Mouse (Mus musculus): Measurements from ENCODE around the gene Dennd2a. TPM values are rescaled to one million over a fixed set of nuclear protein-coding genes. Genes with fewer than 3 reads are reported as not detected.

Dennd2a gene
- polyA plus RNA-seq, 1 experiment from 2014 or later: 17.4 TPM

- Histone ChIP-seq H3K4me1 (no peaks in the 10 kb centered on the region), H3K36me3 (peaks cover 82% of the 10 kb centered on the region), H3K9me3 (no peaks in the 10 kb centered on the region), H3K27ac (replicated peaks) (no peak overlapping the region), H3K27me3 (replicated peaks) (no peaks in the 10 kb centered on the region), H3K9ac (no peak overlapping the region), H3K4me3 (no peak overlapping the region), H3K4me2 (no peak overlapping the region)
- 58% methylated on average over 2 of the region's 2 CpGs for WGBS
- ATAC-seq (ENCODE audit: extremely low read depth, insufficient number of reproducible peaks, low FRiP score, low TSS enrichment): no peak
Observed at GRCm38 (mm10) chr6:39580558-39580957, 22.9 kb upstream of the Dennd2a start.

- no peak overlapping the region for H3K4me3 ChIP-seq
- WGBS: 83% methylated on average over 7 of the region's 7 CpGs
- H3K9ac ChIP-seq: no peak overlapping the region
- H3K9me3 ChIP-seq: no peaks in the 10 kb centered on the region
- H3K4me2 ChIP-seq: no peak overlapping the region
- peaks cover 8% of the 10 kb centered on the region for H3K4me1 ChIP-seq
- no peak overlapping the region for H3K27ac ChIP-seq (replicated peaks)
- ATAC-seq (ENCODE audit: extremely low read depth, insufficient number of reproducible peaks, low FRiP score, low TSS enrichment): no peak
- peaks cover 77% of the 10 kb centered on the region for H3K36me3 ChIP-seq
- H3K27me3 ChIP-seq (replicated peaks): no peaks in the 10 kb centered on the region
Observed at GRCm38 (mm10) chr6:39579552-39579951, 21.9 kb upstream of the Dennd2a start.

GRCm38 (mm10) chr6:39574951-39575350 lies 17.3 kb upstream of the Dennd2a start:
- WGBS: 74% methylated on average over 7 of the region's 7 CpGs
- Histone ChIP-seq H3K27ac (replicated peaks) (peak overlapping the region; percentile 92), H3K4me1 (peaks cover 17% of the 10 kb centered on the region), H3K4me3 (peak overlapping the region; percentile 78), H3K9me3 (no peaks in the 10 kb centered on the region), H3K4me2 (peak overlapping the region; percentile 92), H3K9ac (peak overlapping the region; percentile 87), H3K27me3 (replicated peaks) (0 out of 2 replicates have a peak, but pooled peaks cover 3% of the 10 kb centered on the region), H3K36me3 (peaks cover 35% of the 10 kb centered on the region)
- ATAC-seq (ENCODE audit: extremely low read depth, insufficient number of reproducible peaks, low FRiP score, low TSS enrichment): no peak

DNA sequence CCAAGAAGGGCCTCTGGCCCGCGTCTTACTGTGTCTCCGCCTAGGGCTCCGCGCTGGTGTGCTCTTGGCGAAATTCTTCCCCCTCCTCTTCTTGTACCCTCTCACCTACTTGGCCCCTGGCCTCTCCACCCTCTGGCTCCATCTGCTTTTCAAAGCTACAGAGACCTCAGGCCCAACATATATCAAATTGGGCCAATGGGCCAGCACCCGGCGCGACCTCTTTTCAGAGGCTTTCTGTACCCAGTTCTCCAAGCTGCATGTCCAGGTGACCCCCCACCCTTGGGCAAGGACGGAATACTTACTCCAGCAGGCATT lies 16.8 kb upstream of the Dennd2a start:
- Histone ChIP-seq H3K4me2 (peak overlapping the region; percentile 92), H3K4me1 (peaks cover 17% of the 10 kb centered on the region), H3K4me3 (peak overlapping the region; percentile 78), H3K9ac (peak overlapping the region; percentile 87), H3K36me3 (peaks cover 31% of the 10 kb centered on the region), H3K9me3 (no peaks in the 10 kb centered on the region), H3K27ac (replicated peaks) (peak overlapping the region; percentile 92), H3K27me3 (replicated peaks) (0 out of 2 replicates have a peak, but pooled peaks cover 3% of the 10 kb centered on the region)
- 0 out of 2 replicates have a peak, but pooled peaks have one; percentile 37 for ATAC-seq (ENCODE audit: extremely low read depth, insufficient number of reproducible peaks, low FRiP score, low TSS enrichment)
- 36% methylated on average over 10 of the region's 10 CpGs for WGBS

DNA sequence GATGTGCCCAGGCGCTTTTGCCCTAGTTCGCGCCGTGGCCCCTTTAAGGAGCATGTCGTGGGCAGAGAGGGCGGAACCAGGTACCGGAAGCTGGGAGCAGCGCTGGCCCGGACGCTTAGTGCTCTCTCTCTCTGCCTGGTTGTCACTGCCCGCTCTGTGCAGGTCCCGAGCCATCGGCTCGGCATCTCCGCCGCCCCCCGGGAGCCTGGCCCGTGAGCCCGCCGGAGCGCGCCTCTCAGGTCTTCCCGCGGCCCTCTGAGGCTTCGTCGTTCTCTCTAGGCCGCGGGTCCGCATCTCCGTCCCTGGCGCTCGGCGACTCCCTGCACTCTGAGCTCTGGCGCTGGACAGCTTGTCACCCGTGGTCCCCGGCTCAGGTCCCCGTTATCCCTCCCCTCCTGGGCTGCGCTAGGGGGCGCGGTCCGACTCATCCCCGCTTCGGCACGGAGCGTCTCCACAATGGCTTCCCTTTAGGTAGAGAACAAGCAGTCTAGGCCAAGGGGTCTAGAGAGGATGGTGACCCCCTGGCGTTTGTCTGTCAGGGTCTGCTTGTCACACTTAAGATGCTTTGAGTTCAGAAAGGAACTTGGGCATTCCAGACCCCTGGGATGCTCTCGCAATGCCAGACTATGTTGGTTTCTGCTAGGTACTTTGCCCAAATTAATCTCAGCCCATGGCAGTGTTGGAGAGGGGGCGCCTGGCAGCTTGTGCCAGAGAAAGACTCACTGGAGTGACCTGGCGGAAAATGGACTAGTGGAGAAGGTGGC lies 16.3 kb upstream of the Dennd2a start, which contains the start of gene Adck2:
Gene Adck2, plus strand, starts transcription at position 83 of the 764 bp plus-strand sequence.
- H3K4me3 ChIP-seq: peak within 1 kb of the TSS; percentile 78
- under 1% methylated on average over 49 of the region's 49 CpGs for WGBS
- H3K9me3 ChIP-seq: no peaks in the 10 kb centered on the region
- H3K27ac ChIP-seq (replicated peaks): peak within 1 kb of the TSS; percentile 92
- H3K4me1 ChIP-seq: peaks cover 17% of the 10 kb centered on the region
- H3K9ac ChIP-seq: peak within 1 kb of the TSS; percentile 87
- H3K27me3 ChIP-seq (replicated peaks): 0 out of 2 replicates have a peak, but pooled peaks cover 3% of the 10 kb centered on the region
- H3K4me2 ChIP-seq: peak within 1 kb of the TSS; percentile 92
- peaks cover 26% of the 10 kb centered on the region for H3K36me3 ChIP-seq
- peak; percentile 80 for ATAC-seq (ENCODE audit: extremely low read depth, insufficient number of reproducible peaks, low FRiP score, low TSS enrichment)

DNA sequence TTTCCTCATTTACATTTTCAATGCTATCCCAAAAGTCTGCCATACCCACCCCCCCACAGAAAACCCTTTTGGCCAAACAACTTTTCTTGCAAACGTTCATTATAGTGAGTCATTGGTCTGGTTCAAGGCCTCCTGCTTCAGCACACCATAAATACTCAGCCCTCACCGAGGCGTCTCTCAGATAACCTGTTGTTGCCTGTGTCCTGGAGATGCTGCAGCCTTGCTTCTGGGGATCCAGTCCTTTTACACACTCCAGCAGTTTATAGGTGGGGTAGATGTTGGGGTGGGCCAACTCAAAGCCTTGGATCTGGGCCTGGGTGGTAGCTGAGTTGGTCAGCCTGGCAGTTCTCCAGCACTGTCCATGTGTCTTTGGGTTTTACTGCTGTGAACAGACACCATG lies 12.8 kb upstream of the Dennd2a start:
- Histone ChIP-seq H3K9me3 (no peaks in the 10 kb centered on the region), H3K4me1 (peaks cover 17% of the 10 kb centered on the region), H3K36me3 (no peaks in the 10 kb centered on the region), H3K4me2 (no peak overlapping the region), H3K27me3 (replicated peaks) (0 out of 2 replicates have a peak, but pooled peaks cover 3% of the 10 kb centered on the region), H3K9ac (no peak overlapping the region), H3K4me3 (no peak overlapping the region), H3K27ac (replicated peaks) (no peak overlapping the region)
- ATAC-seq (ENCODE audit: extremely low read depth, insufficient number of reproducible peaks, low FRiP score, low TSS enrichment): no peak
- 54% methylated on average over 3 of the region's 3 CpGs for WGBS

GRCm38 (mm10) chr6:39567528-39567927 lies 9.9 kb upstream of the Dennd2a start:
- Histone ChIP-seq H3K4me3 (no peak overlapping the region), H3K9ac (no peak overlapping the region), H3K4me1 (no peaks in the 10 kb centered on the region; the same call in 1 of the 2 replicates), H3K27ac (replicated peaks) (no peak overlapping the region), H3K9me3 (no peaks in the 10 kb centered on the region), H3K27me3 (replicated peaks) (0 out of 2 replicates have a peak, but pooled peaks cover 3% of the 10 kb centered on the region), H3K4me2 (no peak overlapping the region), H3K36me3 (no peaks in the 10 kb centered on the region)
- ATAC-seq (ENCODE audit: extremely low read depth, insufficient number of reproducible peaks, low FRiP score, low TSS enrichment): no peak
- WGBS: 10% methylated on average over 5 of the region's 5 CpGs

- peak overlapping the region; percentile 42 for H3K4me3 ChIP-seq
- H3K27ac ChIP-seq (replicated peaks): no peak overlapping the region
- no peak for ATAC-seq (ENCODE audit: extremely low read depth, insufficient number of reproducible peaks, low FRiP score, low TSS enrichment)
- H3K4me1 ChIP-seq: peaks cover 22% of the 10 kb centered on the region
- H3K9me3 ChIP-seq: no peaks in the 10 kb centered on the region
- peak overlapping the region; percentile 66 for H3K9ac ChIP-seq
- H3K27me3 ChIP-seq (replicated peaks): no peaks in the 10 kb centered on the region
- no peaks in the 10 kb centered on the region for H3K36me3 ChIP-seq
- H3K4me2 ChIP-seq: peak overlapping the region; percentile 69
- WGBS: 12% methylated on average over 23 of the region's 23 CpGs
Observed at GRCm38 (mm10) chr6:39562166-39563015, 4.7 kb upstream of the Dennd2a start.

- 44% methylated on average over 6 of the region's 6 CpGs for WGBS
- H3K27ac ChIP-seq (replicated peaks): no peak overlapping the region
- peaks cover 47% of the 10 kb centered on the region for H3K4me1 ChIP-seq
Observed at GRCm38 (mm10) chr6:39559276-39559939, 1.7 kb upstream of the Dennd2a start.

GRCm38 (mm10) chr6:39556900-39557659 lies 587 bp downstream of the Dennd2a start:
- under 1% methylated on average over 52 of the region's 54 CpGs for WGBS

More at GRCm38 (mm10) chr6:39559276-39559939, 1.7 kb upstream of the Dennd2a start:
- Histone ChIP-seq H3K9me3 (no peaks in the 10 kb centered on the region), H3K36me3 (no peaks in the 10 kb centered on the region), H3K4me3 (no peak overlapping the region), H3K9ac (no peak overlapping the region), H3K27me3 (replicated peaks) (no peaks in the 10 kb centered on the region), H3K4me2 (no peak overlapping the region)
- no peak for ATAC-seq (ENCODE audit: extremely low read depth, insufficient number of reproducible peaks, low FRiP score, low TSS enrichment)

More at GRCm38 (mm10) chr6:39556900-39557659, 587 bp downstream of the Dennd2a start:
- Histone ChIP-seq H3K27ac (replicated peaks) (peak overlapping the region; percentile 92), H3K4me3 (peak overlapping the region; percentile 85), H3K4me1 (peaks cover 52% of the 10 kb centered on the region), H3K9ac (peak overlapping the region; percentile 95), H3K36me3 (peaks cover 7% of the 10 kb centered on the region; the same call in 1 of the 2 replicates), H3K4me2 (peak overlapping the region; percentile 74), H3K9me3 (no peaks in the 10 kb centered on the region), H3K27me3 (replicated peaks) (no peaks in the 10 kb centered on the region)
- peak; percentile 53 for ATAC-seq (ENCODE audit: extremely low read depth, insufficient number of reproducible peaks, low FRiP score, low TSS enrichment)
